8 mouse cellular contexts compared by ENCODE assay signal in genomic region chr11:98022555-98023371, GRCm38 (mm10). TPM values are rescaled to one million over a fixed set of nuclear protein-coding genes. Genes with fewer than 3 reads are reported as not detected.
DNase-seq lines count a peak whose midpoint lies in the region; ATAC-seq and TF ChIP-seq lines count a peak whose summit lies in the region.

TSS of gene Cacnb1 (minus strand) at chr11:98023034.

- TF ChIP-seq POLR2A in myocyte (IDR thresholded peaks at IDR 0.05; ENCODE audit: insufficient read length, low read depth), result peak; percentile 91
- TF ChIP-seq POLR2A in thymus, adult 2 months (IDR thresholded peaks at IDR 0.05; ENCODE audit: control insufficient read depth, extremely low read depth, insufficient read depth, low read length, poor library complexity), result peak; percentile 38; the same call in 1 of the 2 replicates

- DNase-seq in left cerebral cortex, adult 18-20 months (ENCODE audit: low spot score in 2 of 2), result peak in 1 of 2 experiments; percentile 63
- DNase-seq in left cerebral cortex, adult 9 months (ENCODE audit: low spot score in 2 of 2), result no peak
- peak; percentile 81 to 83 for DNase-seq in cerebellum, postnatal 14 days
- DNase-seq in gastrocnemius, postnatal 25 days, result peak; percentile 69
- DNase-seq in liver, result peak; percentile 73
- DNase-seq in thymus, adult 2 months, result peak; percentile 73

- H3K9ac ChIP-seq in intestine, embryonic 15.5 days, result peak within 1 kb of the TSS; percentile 85

- peak within 1 kb of the TSS; percentile 98 for H3K4me2 ChIP-seq in intestine, embryonic 15.5 days (replicated peaks)
- peak within 1 kb of the TSS; percentile 91 for H3K4me2 ChIP-seq in myocyte (ENCODE audit: low read depth)

- H3K27ac ChIP-seq in intestine, embryonic 15.5 days, result peak within 1 kb of the TSS; percentile 79
- H3K27ac ChIP-seq in thymus, adult 2 months (ENCODE audit: control insufficient read depth, insufficient read depth, low read length), result peak within 1 kb of the TSS; percentile 8; the same call in 1 of the 2 replicates

- peak within 1 kb of the TSS; percentile 77 for H3K4me3 ChIP-seq in intestine, embryonic 15.5 days (replicated peaks)
- H3K4me3 ChIP-seq in myocyte, result peak within 1 kb of the TSS; percentile 96
- H3K4me3 ChIP-seq in thymus, adult 2 months (ENCODE audit: control insufficient read depth, insufficient read depth, low read length), result peak within 1 kb of the TSS; percentile 78

- WGBS in intestine, embryonic 15.5 days, result 2% methylated on average over 48 of the region's 52 CpGs
- WGBS in thymus, adult 2 months, result 2% methylated on average over 49 of the region's 52 CpGs

- TF ChIP-seq CTCF in thymus, adult 2 months (IDR thresholded peaks at IDR 0.05; ENCODE audit: borderline replicate concordance, control insufficient read depth, extremely low read depth, insufficient read depth, low read length, poor library complexity), result no peak

- H3K4me1 ChIP-seq in intestine, embryonic 15.5 days (replicated peaks), result peaks cover 32% of the 10 kb centered on the region
- peaks cover 41% of the 10 kb centered on the region for H3K4me1 ChIP-seq in thymus, adult 2 months (replicated peaks; ENCODE audit: control insufficient read depth, insufficient read depth, low read length)

- H3ac ChIP-seq in myocyte (ENCODE audit: control insufficient read depth, insufficient read length), result peak within 1 kb of the TSS; percentile 60

- peaks cover 25% of the 10 kb centered on the region for H3K79me2 ChIP-seq in myocyte (ENCODE audit: control insufficient read depth, insufficient read depth)

- ATAC-seq in intestine, embryonic 15.5 days, result peak; percentile 36

- no peaks in the 10 kb centered on the region for H3K9me3 ChIP-seq in intestine, embryonic 15.5 days

- no peaks in the 10 kb centered on the region for H3K36me3 ChIP-seq in intestine, embryonic 15.5 days
- peaks cover 13% of the 10 kb centered on the region for H3K36me3 ChIP-seq in myocyte (ENCODE audit: control insufficient read depth, insufficient read depth)
- no peaks in the 10 kb centered on the region for H3K36me3 ChIP-seq in thymus, adult 2 months (ENCODE audit: control insufficient read depth, insufficient read depth, low read length)

- no peaks in the 10 kb centered on the region for H3K27me3 ChIP-seq in intestine, embryonic 15.5 days (replicated peaks)
- no peaks in the 10 kb centered on the region for H3K27me3 ChIP-seq in myocyte (ENCODE audit: control insufficient read depth, insufficient read depth, insufficient read length)
- H3K27me3 ChIP-seq in thymus, adult 2 months (ENCODE audit: control insufficient read depth, insufficient read depth, low read length), result no peaks in the 10 kb centered on the region

TF ChIP-seq in myocyte, 11 proteins besides CTCF, POLR2A, EP300 and RAD21:
- TF ChIP-seq POLR2AphosphoS2 (IDR thresholded peaks at IDR 0.05; ENCODE audit: insufficient read length, low read depth) (peak; percentile 93), SRF (IDR thresholded peaks at IDR 0.05; ENCODE audit: control insufficient read depth, insufficient read length, low read depth) (no peak), CEBPB (IDR thresholded peaks at IDR 0.05; ENCODE audit: insufficient read depth, poor library complexity, severe bottlenecking) (no peak), USF1 (IDR thresholded peaks at IDR 0.05; ENCODE audit: low read depth) (no peak), TCF12 (IDR thresholded peaks at IDR 0.05; ENCODE audit: insufficient read depth, poor library complexity, severe bottlenecking) (no peak)

RNA-seq across cellular contexts. Expression of gene Cacnb1, which starts in this region (rescaled TPM):
- 100 to 1,000 TPM; 154 to 170 TPM for total RNA-seq in left cerebral cortex, adult 18-20 months (2021)
- total RNA-seq in gastrocnemius, postnatal 25 days (2021), result 100 to 1,000 TPM; 212 to 259 TPM
- 6.5 and 7.5 TPM in 2 replicates for polyA plus RNA-seq in intestine, embryonic 15.5 days (2015; fragmentation: Nextera tagmentation; extraction: Ambion mirVana)
- polyA plus RNA-seq in myocyte (2012; fragmentation: generic; extraction: Trizol), result 163 TPM
- 27.1 and 32.9 TPM in 2 replicates for polyA plus RNA-seq in thymus, adult 2 months (2012; rRNA removed)

Comparison
In these comparisons a context has a peak if more than half of its experiments do, and no peak if none do; other contexts are left out.
1. DNase-seq: peak in cerebellum, postnatal 14 days (2 of 2), gastrocnemius, postnatal 25 days (single experiment), liver (single experiment) and thymus, adult 2 months (single experiment); none in left cerebral cortex, adult 9 months (0 of 2).
2. Peak in every context shown above with its lines, with median percentiles within 50 percentile points of each other: H3K4me3 ChIP-seq.